Mouse (Mus musculus) hematopoietic stem cell, adult 5-6 weeks (primary cell): ENCODE data around the gene Gusb. TPM values are rescaled to one million over a fixed set of nuclear protein-coding genes. Genes with fewer than 3 reads are reported as not detected.
"Not testable (repeated sequence)": the region's sequence is repeated elsewhere in the genome, so short reads cannot be mapped to it uniquely, and the experiment has no call there.

Experiments
- ATAC-seq, 2 experiments: fragments of 125-278 bp in 1 of 2; replicated peaks in 1 of 2; 2 replicates each; pipeline ENCODE4 v1.8.0; 2016 to 2017; ENCODE audit warnings: inconsistent platforms in 2 of 2, mild to moderate bottlenecking in 2 of 2, moderate number of reproducible peaks in 2 of 2, low read depth in 1 of 2, moderate TSS enrichment in 1 of 2; ENCODE audit not compliant: low FRiP score in 2 of 2, poor library complexity in 2 of 2, severe bottlenecking in 2 of 2, insufficient read depth in 1 of 2, low TSS enrichment in 1 of 2
- total RNA-seq: library from RNA; stranded (forward); fragments of 172-1452, 232-1000 nt; gene quantifications from 2 replicates; pipeline ENCODE4 v1.2.3, GENCODE M21; 2017

The Gusb gene
- 37.8 and 43.7 TPM in 2 replicates for total RNA-seq

DNA sequence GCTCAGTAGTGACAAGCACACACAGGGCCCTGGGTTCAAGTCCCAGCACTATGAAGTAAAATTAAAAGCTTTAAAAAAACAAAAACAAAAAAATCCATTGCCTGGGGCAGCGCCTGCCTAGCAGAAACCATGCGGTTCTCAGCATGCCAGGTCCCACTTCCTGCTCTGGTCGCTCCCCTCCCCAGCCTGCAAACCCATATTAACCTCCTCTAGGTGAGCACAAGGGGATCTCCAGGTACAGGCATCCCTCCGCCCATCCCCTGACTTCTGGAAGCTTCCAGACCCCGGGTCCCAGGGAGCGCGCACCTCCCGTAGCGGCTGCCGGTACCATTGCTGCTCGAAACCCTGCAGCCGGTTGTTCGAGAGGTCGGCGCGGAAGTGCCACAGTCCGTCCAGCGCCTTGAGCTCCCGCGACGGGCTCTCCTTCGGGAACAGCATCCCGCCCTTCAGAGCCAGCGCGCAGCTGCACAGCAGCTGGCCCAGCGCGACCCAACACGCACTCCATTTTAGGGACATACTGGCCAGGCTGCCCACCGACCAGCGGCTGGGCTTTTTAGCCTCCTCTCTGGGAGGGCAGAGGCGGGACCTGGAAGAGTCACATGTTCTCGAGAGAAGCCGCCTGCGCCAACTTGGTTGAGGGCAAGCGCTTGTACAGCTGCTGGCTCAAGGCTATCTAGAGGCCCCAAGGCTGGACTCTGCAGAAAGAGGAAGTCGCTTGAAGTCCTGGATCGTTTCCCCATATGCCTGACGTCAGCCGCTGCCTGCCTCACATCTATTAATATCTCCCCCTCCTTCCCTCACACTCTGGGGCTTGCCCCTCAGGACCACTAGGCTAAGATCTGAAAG, at the start of gene Gusb:
Gene Gusb (minus strand): TSS at position 749 of the 846 bp plus-strand sequence.
- ATAC-seq, result peak; percentile 82 to 90

DNA sequence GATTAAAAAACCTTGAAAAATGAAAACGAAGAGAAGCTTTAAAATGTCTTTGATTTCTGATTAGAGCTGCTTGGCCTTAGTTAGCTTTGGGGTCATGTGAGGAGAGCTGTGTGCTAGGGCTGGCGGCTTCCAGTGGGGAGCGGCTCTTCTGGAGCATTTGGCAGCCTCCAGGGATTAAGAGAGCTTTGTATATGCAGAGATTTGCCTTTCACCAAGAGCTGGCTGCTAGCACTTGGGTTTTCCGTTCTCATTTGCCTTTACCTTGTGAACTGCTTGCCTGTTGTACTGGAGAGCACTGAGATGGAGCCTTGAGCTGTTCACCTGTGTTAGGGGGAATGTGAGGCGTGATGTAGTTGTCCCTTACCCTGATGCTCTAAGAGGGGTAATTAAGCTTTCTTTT, 49.7 kb upstream of the Gusb start:
- no peak for ATAC-seq

DNA sequence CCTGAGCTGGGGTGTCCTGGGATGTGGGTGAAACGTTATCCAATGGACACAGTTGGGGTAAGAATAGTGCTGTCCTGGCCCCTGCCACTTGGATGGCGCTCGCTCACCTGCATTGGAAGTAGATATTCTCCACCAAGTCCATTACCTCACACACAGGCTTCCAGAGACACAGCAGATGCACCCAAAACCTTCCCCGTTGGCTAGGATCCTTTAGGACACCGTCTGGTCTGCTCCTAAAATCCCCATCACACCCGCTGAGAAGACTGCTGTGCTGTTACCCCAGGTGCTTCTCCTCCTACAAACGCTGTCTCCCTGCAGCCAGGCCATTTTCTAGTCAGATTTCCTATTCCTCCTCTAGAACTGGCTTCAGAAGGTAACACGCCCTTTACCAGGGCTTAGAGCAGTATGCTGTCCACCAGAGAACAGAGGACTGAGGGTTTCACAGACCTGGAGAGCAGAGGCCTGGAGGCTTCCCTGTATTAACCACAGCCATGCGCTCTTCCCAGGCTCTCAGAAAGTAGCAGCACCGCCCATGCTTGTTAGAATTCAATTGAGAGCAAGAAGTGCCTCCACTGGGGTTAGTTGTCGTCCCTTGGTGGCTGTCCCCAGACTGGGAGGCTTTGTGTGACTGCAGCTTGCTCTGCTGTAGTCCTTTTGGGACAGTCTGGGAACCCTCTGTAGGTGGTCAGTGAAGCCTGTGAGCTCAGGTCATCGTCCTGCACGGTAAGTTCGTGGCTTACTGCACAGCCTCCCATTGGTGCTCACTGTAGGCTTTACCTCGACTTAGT, 48.4 kb upstream of the Gusb start:
- ATAC-seq, result no peak

DNA sequence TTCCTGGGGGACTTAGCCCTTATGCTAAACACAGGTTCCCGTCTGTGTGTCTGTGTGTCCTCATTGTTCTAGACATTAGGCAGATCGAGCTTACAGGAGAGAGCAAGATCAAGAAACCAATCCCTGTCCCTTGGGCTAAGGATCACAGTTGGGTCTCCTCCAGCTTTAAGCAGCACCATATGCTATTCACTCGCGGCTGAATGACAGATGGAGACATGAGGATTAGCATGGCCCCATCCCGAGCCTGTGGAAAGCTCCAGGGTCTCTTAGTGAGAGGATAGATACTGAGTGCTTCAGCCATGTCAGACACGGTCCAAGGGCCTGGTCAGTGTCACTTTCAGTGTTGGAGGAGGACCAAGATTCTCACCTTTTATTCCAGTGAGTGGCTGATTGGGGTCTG, 47.6 kb upstream of the Gusb start:
- no peak for ATAC-seq

DNA sequence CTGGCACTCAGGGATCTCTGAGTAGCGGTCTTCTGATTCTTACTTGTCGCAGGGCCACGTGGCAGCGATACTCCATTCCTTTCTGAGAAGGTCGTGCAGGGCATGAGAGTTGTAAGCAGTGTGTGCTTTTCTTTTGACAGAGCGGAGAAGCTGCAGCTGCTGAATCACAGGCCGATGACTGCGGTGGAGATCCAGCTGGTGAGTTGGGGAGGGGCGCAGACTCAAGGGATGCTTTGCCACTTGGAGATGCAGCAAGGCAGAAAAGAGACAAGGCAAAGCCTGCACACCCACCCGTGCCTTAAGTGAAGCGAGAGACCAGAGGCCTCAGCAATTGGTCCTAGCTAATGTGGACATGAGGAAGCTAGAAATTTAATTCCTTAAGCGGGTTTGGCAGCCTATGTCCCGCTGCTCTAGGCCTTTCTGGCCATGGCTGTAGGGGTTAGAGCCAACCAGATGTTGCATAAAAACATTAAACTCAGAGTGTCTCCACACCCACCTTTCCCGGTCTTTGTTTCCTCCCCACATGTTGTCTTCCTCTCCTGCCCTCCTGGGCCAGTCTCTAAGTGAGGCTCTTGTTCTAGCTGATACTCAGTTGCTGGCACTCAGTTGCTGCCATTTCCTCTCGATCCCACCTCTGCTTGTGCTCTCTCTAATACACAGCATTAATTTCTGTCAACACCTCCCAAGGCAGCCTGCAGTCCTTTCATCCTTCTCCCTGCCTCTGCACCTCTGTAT, 46.1 kb upstream of the Gusb start:
- ATAC-seq, result no peak

DNA sequence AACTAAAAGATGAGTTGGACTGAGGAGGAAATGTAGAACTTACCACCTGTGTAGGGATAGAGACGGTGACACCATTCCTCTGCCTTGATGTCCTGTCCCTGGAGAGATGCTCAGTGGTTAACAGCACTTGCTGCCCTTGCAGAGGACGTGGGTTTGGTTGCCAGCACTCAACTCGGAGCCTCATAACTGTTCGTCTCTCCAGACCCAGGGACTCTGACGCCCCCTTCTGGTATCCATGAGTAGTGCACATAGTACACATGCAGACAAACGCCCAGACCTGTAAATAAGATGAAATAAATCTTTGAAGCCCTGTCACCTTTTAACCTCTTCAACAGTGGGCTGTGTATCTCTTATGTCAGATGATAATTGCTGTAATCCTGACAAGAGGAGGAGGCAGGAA, 44.2 kb upstream of the Gusb start:
- no peak for ATAC-seq

DNA sequence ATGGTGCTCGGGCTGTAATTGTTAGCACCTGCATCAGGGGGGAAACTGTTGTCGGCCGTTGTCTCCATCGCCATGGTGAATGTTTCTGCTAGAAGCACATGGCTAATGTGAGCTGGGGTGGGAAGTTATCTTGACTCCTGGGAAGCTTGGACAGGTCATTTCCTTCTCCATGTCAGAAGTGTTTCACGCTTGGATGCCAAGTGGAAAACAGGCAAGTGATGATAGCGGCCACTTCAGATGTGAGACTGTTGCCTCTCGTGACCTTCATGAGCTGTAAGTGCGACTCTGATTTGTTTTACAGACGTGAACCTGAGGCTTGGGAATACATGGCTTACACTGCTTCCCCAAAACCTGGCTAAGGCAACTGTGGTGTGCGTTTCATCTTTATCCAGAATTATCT, 43.7 kb upstream of the Gusb start:
- ATAC-seq, result no peak

DNA sequence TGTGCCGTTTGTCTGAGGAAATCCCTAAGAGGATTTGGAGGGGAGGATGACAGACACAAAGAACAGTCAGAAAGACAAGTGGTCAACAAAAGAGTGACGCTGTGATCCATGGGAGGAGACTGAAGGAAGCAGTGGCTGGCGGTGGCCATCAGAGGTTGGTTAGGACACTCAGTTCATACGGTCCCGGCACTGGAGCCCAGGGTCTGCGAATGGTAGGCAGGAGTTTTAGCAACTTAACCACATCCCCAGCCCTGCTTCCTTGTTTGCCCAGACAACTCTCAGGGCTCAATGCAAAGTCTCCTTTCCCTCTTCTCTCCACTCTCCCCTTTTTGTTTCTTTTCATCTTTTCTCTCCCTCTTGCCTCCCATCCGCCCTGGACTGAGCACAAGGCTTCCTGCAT, 43.3 kb upstream of the Gusb start:
- no peak for ATAC-seq

DNA sequence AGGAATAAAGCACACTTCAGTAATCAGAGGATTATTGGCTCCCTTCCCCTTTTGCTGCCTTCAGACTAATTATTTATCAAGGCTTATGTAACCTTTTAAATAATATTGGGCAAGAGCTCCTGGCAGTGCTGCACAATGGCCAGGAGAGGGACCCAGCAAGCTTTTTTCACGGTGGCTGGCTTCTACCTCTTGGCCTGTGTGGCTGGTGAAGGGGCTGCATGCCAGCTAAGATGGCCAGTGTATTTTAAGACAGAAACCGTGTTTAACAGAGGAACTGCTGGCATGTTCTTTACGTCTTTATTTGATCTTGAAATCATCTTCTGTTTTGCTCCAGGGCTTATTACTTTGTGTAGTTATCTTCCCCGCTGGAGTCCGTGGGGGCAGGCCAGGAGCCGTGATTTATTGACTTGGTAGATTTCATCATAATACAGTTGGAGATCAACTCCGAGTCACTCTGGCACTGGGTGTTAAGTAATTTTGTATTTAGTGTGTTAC, 41.4 kb upstream of the Gusb start:
- ATAC-seq, result peak; percentile 68 to 74

DNA sequence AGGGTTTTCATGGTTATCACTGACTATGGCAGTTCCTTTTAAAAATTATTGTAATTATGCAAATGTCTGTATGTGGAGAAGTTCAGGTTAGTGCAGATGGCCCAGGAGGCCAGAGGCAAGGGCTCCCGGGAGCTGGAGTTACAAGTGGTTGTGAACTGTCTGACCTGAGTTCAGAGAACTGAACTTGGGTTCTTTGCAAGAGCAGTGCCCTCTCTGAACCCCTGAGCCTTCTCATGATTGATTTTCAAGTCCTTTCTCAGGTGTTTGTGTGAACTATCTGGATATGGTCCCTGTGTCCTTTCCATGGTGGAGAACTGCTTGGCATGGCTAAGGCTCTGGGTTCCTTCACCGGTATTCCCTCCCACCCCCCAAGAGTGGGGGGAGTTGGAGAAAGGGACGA, 40.9 kb upstream of the Gusb start:
- ATAC-seq, result no peak

DNA sequence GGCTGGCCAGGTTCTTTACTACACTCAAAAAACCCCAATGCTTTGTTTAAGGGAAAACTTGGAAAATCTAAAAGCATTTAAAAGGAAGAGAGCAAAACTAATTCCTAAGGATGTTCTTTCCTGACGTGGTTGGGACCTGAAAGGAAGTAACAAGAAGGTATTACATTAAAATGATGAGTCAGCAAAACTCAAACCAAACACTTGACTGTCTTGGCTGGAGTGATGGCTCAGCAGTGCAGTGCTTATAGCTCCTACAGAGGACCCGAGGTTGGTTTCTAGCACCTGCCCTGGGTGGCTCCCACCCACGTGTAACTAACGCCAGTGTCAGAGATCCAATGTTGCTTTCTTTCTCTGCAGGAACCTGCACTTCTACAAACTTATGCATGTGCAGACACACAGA, 38.4 kb upstream of the Gusb start:
- ATAC-seq, result no peak

DNA sequence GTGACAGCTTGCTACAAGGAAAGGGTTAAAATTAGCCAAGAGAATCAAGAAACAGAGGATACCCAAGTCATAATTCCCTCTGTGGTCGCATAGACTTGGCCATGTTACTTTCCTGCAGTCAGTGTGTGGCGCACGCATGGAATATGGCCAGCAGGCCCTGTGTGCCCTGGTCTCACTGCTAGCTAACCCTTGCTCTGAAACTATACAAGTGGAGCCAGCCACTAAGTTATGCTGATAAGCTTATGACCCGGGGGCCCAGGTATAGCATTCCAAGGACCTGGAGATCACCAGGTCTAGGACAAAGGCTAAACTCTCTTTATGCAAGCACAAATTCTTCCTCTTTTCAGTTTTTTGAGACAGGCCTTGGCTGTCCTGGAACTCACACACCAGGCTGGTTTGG, 37.9 kb upstream of the Gusb start:
- no peak for ATAC-seq

DNA sequence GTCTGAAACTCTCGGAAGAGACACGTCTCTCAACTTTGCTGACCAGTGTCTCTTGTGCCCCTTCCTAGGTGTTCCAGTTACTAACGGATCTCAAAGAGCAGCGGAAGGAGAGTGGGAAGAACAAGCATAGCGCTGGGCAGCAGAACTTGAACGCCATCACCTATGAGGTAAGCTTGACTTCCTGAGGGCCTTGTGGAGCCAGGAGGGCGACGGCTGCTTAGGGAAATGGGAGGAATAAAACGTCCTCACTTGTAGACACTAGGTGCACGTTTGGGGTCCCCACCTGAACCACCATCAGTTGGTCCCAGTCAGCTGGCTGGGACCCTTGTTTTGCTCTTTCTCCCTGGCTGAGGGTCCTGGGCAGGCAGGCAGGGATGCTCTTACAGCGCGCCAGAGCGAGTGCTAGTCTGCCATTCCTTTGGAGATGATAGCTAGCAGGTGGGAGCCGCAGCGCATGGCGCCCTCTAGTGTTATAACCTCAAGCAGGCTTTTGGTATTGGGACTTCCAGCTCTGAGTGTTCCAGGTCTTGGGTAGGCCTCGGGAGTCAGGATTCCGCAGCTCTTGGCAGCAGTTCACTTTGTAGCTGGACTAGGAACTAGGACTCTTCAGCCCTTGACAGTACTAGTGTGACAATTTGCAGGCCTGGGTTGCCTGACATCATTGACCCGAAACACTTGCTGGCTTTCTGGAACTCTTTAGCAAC, 35.1 kb upstream of the Gusb start:
- ATAC-seq, result peak in 1 of 2 experiments; percentile 68; a peak in 2 of 4 replicates

DNA sequence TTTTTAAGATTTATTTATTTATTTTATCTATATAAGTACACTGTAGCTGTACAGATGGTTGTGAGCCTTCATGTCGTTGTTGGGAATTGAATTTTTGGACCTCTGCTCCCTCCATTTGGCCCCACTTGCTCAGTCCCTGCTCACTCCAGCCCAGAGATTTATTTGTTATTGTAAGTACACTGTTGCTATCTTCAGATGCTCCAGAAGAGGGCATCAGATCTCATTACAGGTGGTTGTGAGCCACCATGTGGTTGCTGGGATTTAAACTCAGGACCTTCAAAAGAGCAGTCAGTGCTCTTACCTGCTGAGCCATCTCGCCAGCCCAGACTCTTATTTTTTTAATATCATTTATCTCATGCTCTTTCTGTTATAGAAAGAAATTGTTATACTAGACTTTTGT, 33.5 kb upstream of the Gusb start:
- ATAC-seq, result not testable (repeated sequence)

DNA sequence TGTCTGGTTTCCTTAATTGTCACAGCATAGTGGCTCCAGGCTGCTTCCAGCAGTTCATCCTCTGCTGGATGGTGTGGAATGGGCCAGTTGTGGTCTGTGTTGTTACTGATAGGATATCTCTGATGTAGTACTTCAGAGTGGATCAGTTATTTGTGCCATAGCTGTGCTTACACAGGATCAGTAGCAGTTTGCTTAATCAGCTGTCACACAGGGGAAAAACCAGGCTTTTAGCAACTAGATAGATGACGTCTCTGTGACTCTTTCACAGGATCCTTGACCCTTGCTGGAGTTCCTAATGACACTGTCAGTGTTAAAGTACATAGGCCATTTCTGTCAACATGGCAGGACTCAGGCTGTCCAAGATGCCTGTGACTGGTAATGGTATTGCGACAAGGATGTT, 31.0 kb upstream of the Gusb start:
- no peak for ATAC-seq

DNA sequence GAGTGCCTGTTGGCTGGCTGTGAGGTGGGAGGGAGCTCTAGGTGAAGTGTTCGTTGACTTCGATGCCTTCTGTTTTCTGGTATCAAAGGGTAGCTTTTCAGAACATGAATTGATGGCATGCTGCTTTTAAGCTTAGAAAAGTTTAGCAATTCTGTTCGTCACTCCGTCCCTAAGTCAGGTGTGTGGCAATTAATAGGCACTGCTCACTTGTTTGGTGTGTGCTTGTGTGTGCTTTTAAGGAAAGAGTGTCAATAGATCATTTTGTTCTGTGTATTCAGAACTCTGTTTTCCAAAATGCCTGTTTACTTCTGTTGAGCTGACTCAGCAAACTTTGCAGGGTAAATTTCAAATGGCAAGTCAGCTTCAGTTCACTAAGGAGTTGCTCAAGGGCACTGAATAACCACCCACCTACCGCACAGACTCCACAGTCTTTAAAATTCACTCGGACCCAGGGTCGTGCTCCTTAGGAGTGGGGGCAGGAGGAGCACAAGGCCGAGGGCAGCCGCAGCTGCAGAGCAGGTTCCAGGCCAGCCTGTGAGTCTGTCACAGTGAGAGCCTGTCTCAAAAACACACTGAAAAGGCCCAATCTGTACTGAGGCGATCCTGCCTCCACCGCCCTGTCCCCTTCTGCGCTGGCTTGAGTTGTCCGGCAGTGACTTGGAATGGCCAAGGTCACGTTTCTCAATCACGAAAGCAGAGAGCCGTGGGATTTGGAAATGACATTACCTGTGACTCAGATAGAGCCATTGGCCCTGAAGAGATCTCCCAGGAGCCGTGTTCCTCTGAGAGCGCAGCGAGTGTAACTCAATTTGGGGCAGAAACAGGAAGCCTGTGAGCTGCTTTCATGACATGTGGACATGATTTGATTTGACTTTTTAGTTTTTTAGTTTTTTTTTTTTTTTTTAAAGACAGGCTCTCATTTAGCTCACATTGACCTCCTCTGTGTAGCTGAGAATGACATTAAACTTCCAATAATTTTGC, 28.9 kb upstream of the Gusb start:
- ATAC-seq, result no peak
